Mouse (Mus musculus): ENCODE measurements at regions not wholly inside any gene's neighbourhood (a gene's known extent, or its start where the extent isn't known, plus 50 kb on each side); places are given as distances from the start of the nearest gene placed in this dataset.
A peak's percentile ranks its signal among the peaks of the same experiment; 100 is the strongest.

DNA sequence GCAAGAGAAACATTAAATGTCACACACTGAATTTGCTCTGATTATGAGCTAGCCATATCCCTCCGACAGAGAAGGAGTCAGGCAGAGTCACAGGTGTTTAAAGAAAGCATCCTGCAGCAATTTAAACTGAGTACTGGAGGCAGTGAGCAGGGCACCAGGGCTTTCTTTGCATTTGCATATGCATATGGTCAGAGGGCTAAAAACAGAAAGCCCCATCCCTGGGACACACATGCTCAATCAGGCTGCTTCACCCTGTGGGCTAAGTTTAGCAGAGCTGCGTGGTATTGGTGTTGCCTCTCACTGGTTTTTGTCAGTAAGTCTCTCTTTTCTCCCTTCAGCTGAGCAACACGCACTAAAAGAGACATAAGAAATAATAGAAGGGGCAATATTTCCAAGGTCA lies 289.9 kb upstream of the Rps6ka3 start:
- WGBS: 57% methylated on average over 3 of the region's 3 CpGs
- H3K4me3 ChIP-seq (replicated peaks): no peak overlapping the region
- no peaks in the 10 kb centered on the region for H3K27me3 ChIP-seq (replicated peaks)
- no peak overlapping the region for H3K9ac ChIP-seq (replicated peaks)
- no peak for ATAC-seq (ENCODE audit: low FRiP score)
- H3K36me3 ChIP-seq: no peaks in the 10 kb centered on the region
- no peak overlapping the region for H3K27ac ChIP-seq (replicated peaks)
- H3K4me1 ChIP-seq: no peaks in the 10 kb centered on the region
- no peaks in the 10 kb centered on the region for H3K9me3 ChIP-seq (replicated peaks)
- H3K4me2 ChIP-seq: no peak overlapping the region

DNA sequence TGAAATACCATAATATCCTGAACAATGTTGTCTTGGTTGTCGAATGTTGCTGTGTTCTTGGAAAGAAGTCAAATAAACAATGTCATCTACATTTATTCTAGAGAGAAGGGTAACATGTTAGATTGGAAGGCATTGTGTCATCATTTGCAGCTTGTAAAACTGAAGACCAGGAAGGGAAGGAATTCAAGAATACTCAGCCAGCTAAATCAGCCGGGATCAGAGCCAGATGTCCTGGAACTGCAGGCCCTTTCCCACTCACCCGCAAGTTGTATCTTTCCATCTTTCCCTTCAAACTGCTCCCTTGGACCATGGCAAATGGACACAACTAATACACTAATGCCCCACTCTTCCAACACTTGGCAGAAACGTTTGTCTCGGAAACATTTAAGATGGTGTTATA lies 288.7 kb upstream of the Rps6ka3 start:
- 49% methylated on average over 5 of the region's 5 CpGs for WGBS
- peak overlapping the region; percentile 44 for H3K4me2 ChIP-seq
- no peak overlapping the region for H3K9ac ChIP-seq (replicated peaks)
- H3K4me1 ChIP-seq: no peaks in the 10 kb centered on the region
- no peak overlapping the region; the same call in 1 of the 2 replicates for H3K4me3 ChIP-seq (replicated peaks)
- no peak for ATAC-seq (ENCODE audit: low FRiP score)
- no peaks in the 10 kb centered on the region for H3K36me3 ChIP-seq
- no peak overlapping the region for H3K27ac ChIP-seq (replicated peaks)
- H3K9me3 ChIP-seq (replicated peaks): no peaks in the 10 kb centered on the region
- H3K27me3 ChIP-seq (replicated peaks): no peaks in the 10 kb centered on the region

DNA sequence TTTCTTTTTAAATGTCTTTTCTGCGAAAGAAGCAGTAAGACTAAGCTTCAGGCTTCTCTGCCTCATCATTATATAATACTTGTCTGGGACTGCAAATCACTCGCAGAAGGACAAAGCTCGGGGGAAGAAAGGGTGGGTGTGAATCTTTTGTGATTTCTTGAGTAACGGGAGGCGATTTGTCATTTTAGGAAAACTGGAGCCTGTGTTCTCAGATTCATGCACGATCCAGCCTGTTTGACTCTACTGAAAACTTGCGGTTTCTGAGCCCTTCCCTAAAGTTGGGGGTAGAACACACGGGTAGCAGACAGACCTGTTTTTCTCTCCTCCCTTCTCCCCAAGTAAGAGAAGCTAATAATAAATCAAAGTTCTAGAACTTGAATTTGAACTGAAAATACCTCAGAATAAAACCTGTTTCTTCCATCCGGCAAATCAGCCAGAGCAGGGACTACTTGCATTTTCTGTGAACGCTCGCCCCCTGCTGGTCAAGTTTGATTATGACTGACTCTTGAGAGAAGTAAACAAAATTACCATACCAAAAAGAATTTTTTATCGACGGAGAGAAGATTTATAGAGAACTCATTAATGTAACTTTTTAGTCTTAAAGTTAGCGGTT lies 288.2 kb upstream of the Rps6ka3 start:
- 0 out of 2 replicates have a peak, but pooled peaks have one; percentile 45 for ATAC-seq (ENCODE audit: low FRiP score)
- Histone ChIP-seq H3K4me1 (no peaks in the 10 kb centered on the region), H3K27me3 (replicated peaks) (no peaks in the 10 kb centered on the region), H3K36me3 (no peaks in the 10 kb centered on the region), H3K4me2 (peak overlapping the region; percentile 44), H3K4me3 (replicated peaks) (peak overlapping the region; percentile 14), H3K9me3 (replicated peaks) (no peaks in the 10 kb centered on the region), H3K27ac (replicated peaks) (no peak overlapping the region), H3K9ac (replicated peaks) (no peak overlapping the region)
- WGBS: 27% methylated on average over 14 of the region's 14 CpGs

DNA sequence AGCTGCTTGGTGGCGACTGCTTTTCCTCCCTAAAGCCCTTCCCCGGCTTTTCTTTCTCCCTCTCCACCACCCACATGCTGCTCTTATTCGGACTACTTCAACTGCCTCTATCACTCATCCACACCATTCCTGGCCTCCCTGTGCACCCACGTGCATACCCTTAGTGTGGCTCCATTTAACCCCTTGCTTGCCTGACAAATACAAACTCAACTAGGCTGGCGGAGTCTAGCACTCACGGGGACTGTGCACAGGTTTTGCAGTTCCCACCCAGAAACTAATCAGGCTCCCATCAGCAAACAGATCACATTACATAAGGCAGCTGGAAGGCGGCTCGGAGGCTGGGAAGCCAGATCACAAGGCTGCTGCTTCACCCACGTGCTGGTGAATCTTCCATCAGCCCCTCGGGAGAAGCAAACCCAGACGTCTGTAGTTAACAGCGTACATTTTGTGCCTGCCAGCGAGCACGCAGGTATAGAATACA lies 287.0 kb upstream of the Rps6ka3 start:
- ATAC-seq (ENCODE audit: low FRiP score): peak; percentile 65
- H3K27me3 ChIP-seq (replicated peaks): no peaks in the 10 kb centered on the region
- peak overlapping the region; percentile 26; the same call in 1 of the 2 replicates for H3K9ac ChIP-seq (replicated peaks)
- no peaks in the 10 kb centered on the region for H3K9me3 ChIP-seq (replicated peaks)
- WGBS: 23% methylated on average over 14 of the region's 14 CpGs
- peak overlapping the region; percentile 28 for H3K4me3 ChIP-seq (replicated peaks)
- no peaks in the 10 kb centered on the region for H3K36me3 ChIP-seq
- no peaks in the 10 kb centered on the region for H3K4me1 ChIP-seq
- H3K4me2 ChIP-seq: peak overlapping the region; percentile 55
- H3K27ac ChIP-seq (replicated peaks): peak overlapping the region; percentile 28; the same call in 1 of the 2 replicates

DNA sequence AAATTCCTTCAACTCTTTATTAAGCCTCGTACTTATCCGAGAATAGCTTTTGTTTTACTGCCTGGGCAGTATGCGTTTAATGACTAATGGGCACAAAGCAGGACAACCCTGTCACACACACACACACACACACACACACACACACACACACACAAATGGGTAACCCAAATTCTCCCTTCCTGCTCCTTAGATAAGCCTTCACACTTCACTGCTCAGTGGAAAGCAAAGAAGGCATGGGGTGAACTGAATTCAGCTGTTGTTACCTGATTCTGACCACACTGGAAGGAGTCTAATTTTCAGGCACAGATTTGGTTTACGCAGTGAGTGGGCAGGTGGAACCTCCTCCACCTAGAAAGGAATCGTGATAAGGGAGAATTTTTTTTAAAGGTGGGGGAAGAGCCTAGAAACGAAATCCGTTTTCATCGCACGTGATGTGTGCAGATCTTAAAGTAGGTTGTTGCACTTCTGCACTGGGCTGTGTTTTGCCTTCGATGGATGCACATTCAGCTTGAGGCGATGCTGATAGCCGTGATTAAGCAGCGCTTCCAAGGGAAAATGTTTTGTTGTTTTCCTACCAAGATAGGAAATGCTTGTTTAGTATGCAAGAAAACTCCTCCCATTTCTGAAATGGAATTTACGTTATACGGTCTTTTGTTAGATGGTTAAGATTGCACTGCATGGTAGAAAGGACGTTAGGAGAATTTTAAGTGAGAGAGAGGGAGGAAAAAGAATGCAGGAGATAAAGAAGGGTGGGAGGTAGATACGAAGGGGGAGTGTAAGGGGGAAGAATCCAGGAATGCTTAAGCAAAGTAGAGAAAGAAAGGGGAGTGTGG lies 286.2 kb upstream of the Rps6ka3 start:
- peak; percentile 63 for ATAC-seq (ENCODE audit: low FRiP score)
- H3K27ac ChIP-seq (replicated peaks): peak overlapping the region; percentile 33; the same call in 1 of the 2 replicates
- no peaks in the 10 kb centered on the region for H3K27me3 ChIP-seq (replicated peaks)
- peak overlapping the region; percentile 28 for H3K4me3 ChIP-seq (replicated peaks)
- H3K4me1 ChIP-seq: no peaks in the 10 kb centered on the region
- H3K9me3 ChIP-seq (replicated peaks): no peaks in the 10 kb centered on the region
- WGBS: 27% methylated on average over 17 of the region's 17 CpGs
- H3K4me2 ChIP-seq: peak overlapping the region; percentile 55
- no peaks in the 10 kb centered on the region for H3K36me3 ChIP-seq
- H3K9ac ChIP-seq (replicated peaks): 0 out of 2 replicates have a peak overlapping the region, but pooled peaks have one; percentile 30

DNA sequence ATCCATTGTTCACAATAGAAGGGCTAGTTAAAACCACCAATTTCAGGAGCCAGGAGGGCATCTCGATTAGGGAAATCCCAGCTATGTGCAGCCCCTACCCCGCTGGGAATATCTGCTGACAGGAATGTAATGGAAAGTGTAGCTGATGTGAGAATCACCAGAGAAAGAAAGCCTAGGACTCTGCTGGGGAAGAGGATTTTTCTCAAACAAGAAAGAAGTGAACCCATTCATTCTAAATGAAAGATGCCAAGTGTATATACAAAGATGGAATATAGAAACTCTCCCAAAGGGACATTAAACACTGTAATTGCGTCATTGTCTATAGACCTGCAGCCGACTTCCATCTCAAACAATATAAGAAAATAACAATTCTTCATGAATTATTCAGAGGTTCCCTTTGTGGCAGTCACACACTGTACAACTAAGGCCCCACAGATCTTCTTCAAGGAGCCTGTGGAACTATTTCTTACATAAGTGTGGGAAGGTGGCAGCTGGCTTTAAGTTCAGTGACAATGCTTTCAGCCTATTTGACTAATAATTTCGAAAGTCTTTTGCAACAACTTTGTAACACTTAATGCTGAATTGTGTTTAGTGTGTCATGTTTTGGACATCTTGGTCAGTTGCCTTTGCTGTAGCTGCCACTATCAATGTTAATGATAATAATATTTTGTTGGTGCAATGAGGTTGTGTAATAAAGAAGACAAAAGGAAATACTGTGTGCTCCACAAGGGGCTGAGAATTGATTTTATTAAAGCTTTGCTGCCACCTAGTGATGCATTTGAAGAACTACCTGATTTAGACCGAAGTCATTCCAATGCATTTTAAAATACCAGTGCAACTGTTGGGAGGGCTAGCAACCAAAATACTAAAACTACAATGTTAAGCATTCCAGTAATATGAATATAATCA lies 285.4 kb upstream of the Rps6ka3 start:
- H3K9me3 ChIP-seq (replicated peaks): no peaks in the 10 kb centered on the region
- peak; percentile 69 for ATAC-seq (ENCODE audit: low FRiP score)
- 28% methylated on average over 6 of the region's 6 CpGs for WGBS
- H3K27me3 ChIP-seq (replicated peaks): no peaks in the 10 kb centered on the region
- peak overlapping the region; percentile 55 for H3K4me2 ChIP-seq
- H3K9ac ChIP-seq (replicated peaks): 0 out of 2 replicates have a peak overlapping the region, but pooled peaks have one; percentile 30
- H3K27ac ChIP-seq (replicated peaks): 0 out of 2 replicates have a peak overlapping the region, but pooled peaks have one; percentile 33
- H3K4me1 ChIP-seq: no peaks in the 10 kb centered on the region
- H3K36me3 ChIP-seq: no peaks in the 10 kb centered on the region
- H3K4me3 ChIP-seq (replicated peaks): peak overlapping the region; percentile 28

DNA sequence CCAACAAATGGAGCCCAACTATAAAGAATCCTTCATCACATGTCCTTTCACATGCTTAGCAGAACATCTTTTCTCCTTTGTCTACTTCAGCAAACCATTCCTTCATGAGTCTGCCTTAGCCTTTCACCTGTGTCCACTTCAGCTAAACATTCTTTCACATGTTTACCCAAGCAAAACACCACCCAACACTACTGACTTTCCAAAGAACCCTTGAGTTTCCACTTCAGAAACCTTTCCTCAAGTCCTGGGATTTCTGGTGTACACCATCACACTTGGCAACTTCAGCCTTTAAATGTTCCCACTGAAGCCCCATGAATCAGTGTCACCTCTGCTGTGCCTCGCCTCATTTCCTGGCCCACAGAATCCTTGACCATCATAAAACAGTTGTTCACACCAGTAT lies 278.2 kb upstream of the Rps6ka3 start:
- 80% methylated on average over 1 of the region's 1 CpGs for whole genome bisulfite sequencing
- Histone ChIP-seq H3K4me1 (no peaks in the 10 kb centered on the region), H3K9me3 (replicated peaks) (no peaks in the 10 kb centered on the region), H3K27me3 (replicated peaks) (no peaks in the 10 kb centered on the region), H3K36me3 (no peaks in the 10 kb centered on the region), H3K4me3 (replicated peaks) (no peak overlapping the region), H3K27ac (replicated peaks) (no peak overlapping the region), H3K4me2 (no peak overlapping the region), H3K9ac (replicated peaks) (no peak overlapping the region)
- no peak for ATAC-seq (ENCODE audit: low FRiP score)

DNA sequence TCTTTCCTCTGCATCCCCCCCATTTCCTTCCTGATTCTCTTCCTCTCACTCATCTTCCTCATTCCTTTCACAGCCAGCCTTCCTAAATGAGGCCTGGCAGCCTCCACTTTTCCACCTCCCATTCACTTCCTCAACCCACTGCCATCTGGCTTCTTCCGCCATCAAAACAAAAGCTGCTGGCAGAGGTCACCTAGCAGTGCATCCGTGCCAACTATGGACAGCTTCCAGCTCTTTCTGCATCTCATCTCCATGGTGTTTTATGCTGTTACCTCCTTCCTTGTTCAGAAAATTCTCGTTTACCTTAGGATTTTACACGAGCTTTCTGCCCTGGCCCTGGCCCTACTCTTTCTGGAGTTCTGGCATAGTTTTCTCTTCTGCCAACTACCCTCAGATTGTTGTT lies 262.9 kb upstream of the Rps6ka3 start:
- no peak overlapping the region for H3K4me2 ChIP-seq
- H3K9me3 ChIP-seq (replicated peaks): no peaks in the 10 kb centered on the region
- 60% methylated on average over 4 of the region's 4 CpGs for WGBS
- no peak overlapping the region for H3K4me3 ChIP-seq (replicated peaks)
- no peaks in the 10 kb centered on the region for H3K27me3 ChIP-seq (replicated peaks)
- no peak overlapping the region for H3K9ac ChIP-seq (replicated peaks)
- no peaks in the 10 kb centered on the region for H3K4me1 ChIP-seq
- H3K36me3 ChIP-seq: no peaks in the 10 kb centered on the region
- no peak for ATAC-seq (ENCODE audit: low FRiP score)
- H3K27ac ChIP-seq (replicated peaks): no peak overlapping the region

DNA sequence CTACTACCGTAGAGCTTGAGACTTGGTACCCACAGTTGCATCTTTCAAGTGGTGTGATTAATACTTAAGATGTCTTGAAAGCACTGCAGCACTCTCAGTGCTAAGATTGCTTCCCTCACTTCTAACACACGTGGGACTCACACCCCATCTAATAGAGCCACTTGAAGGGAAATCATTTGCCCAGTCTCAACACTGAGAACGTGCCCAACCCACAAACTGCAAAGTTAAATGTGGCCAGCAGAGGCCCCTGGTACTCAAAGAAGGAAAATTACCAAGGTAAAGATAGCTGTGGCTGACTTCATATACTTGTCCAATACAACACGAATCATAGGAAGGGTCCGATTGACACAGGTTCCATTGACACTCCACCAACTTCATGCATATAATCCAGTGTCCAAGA lies 238.4 kb upstream of the Rps6ka3 start:
- no peak for ATAC-seq (ENCODE audit: low FRiP score)
- H3K4me1 ChIP-seq: no peaks in the 10 kb centered on the region
- no peak overlapping the region for H3K27ac ChIP-seq (replicated peaks)
- H3K4me2 ChIP-seq: no peak overlapping the region
- H3K27me3 ChIP-seq (replicated peaks): no peaks in the 10 kb centered on the region
- 68% methylated on average over 5 of the region's 5 CpGs for WGBS
- H3K9me3 ChIP-seq (replicated peaks): no peaks in the 10 kb centered on the region
- H3K9ac ChIP-seq (replicated peaks): no peak overlapping the region
- no peak overlapping the region for H3K4me3 ChIP-seq (replicated peaks)
- H3K36me3 ChIP-seq: no peaks in the 10 kb centered on the region

DNA sequence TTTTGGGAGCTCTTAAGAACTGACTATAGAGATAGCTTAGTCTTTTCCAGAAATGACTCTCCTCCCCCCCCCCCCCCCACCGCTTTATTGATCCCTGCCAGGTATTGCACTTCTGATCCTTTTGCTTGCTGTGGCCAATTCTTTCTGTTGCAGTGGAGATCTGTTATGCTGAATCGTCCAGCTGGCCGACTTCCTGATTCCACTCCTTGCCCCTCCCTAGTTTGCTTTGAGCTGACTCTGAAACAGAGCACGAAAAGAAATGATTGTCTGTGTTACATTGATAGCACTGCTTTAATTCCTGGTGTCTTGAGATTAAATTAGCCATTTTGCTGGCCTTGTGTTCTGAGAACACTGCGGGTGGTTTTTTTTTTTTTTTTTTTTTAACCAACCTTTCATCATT lies 233.5 kb upstream of the Rps6ka3 start:
- Histone ChIP-seq H3K27ac (replicated peaks) (no peak overlapping the region), H3K4me3 (replicated peaks) (no peak overlapping the region), H3K27me3 (replicated peaks) (no peaks in the 10 kb centered on the region), H3K4me1 (no peaks in the 10 kb centered on the region), H3K4me2 (no peak overlapping the region), H3K9ac (replicated peaks) (no peak overlapping the region), H3K9me3 (replicated peaks) (no peaks in the 10 kb centered on the region), H3K36me3 (no peaks in the 10 kb centered on the region)
- 56% methylated on average over 5 of the region's 5 CpGs for WGBS
- no peak for ATAC-seq (ENCODE audit: low FRiP score)

DNA sequence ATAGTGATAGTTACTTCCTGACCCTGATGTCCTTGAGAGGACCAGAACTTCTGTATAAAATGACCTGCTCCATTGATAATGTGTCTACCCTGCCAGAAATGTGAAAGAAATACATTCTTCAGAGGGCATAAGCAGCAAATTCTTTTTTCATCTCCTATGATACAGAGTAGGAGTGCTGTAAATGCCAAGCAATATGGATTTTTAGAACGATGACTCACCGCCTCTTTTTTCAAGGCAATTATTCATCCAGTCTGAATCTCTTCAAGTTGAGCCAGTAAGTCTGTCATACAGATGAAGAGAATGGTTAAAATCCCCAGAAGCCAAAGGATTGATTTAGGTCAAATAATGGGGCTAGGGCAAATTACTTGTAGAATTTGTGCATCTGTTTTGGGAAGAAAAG lies 225.4 kb upstream of the Rps6ka3 start:
- no peaks in the 10 kb centered on the region for H3K9me3 ChIP-seq (replicated peaks)
- no peak overlapping the region for H3K27ac ChIP-seq (replicated peaks)
- no peak overlapping the region for H3K4me3 ChIP-seq (replicated peaks)
- H3K9ac ChIP-seq (replicated peaks): no peak overlapping the region
- ATAC-seq (ENCODE audit: low FRiP score): no peak
- H3K4me2 ChIP-seq: no peak overlapping the region
- H3K4me1 ChIP-seq: no peaks in the 10 kb centered on the region
- WGBS: 92% methylated on average over 2 of the region's 2 CpGs
- no peaks in the 10 kb centered on the region for H3K36me3 ChIP-seq
- no peaks in the 10 kb centered on the region for H3K27me3 ChIP-seq (replicated peaks)

All from neural tube, embryonic 15.5 days (tissue).